Mouse (Mus musculus): Measurements from ENCODE around the gene Ribc2.
A peak's percentile ranks its signal among the peaks of the same experiment; 100 is the strongest.

The Ribc2 gene

DNA sequence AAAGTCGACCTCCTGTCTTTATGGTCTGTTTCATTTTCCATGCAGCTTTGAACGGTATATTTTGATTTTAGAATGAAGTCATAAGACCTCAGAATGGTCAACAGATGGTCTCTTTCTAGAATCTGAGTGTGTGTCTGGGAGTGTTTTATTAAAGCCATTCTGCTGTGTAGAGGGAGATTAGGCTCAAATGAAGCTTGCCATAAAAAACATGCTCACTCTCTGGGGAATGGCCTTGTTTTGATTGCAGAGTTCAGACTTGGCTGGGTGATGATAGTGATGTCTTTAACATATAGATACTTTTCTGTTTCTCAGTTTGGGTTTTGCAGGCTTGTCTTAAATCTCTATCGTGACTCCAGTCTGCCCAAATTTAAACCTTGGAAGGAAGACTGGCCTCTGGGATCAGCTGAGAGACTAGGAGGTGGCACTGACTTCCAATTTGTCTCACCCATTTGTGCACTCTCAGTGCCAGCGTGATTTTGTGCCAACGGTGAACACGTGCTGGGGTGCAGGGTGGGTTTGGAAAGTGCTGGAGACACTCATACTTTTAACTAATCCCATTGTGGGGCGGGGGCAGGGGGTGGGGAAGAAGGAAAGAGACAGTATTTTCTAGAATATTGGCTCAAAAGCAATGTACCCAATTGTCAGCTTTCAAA is 47.8 kb downstream of the Ribc2 start:
- DNase-seq: no peak

GRCm38 (mm10) chr15:85180368-85180767 is 48.5 kb downstream of the Ribc2 start:
- DNase-seq: no peak

- no peak for DNase-seq
Observed at GRCm38 (mm10) chr15:85182063-85182462, 50.2 kb downstream of the Ribc2 start.

- DNase-seq: peak; percentile 68 to 75
Observed at GRCm38 (mm10) chr15:85186916-85187315, 55.0 kb downstream of the Ribc2 start.

GRCm38 (mm10) chr15:85188167-85188778 is 56.4 kb downstream of the Ribc2 start:
- DNase-seq: no peak
